Mouse (Mus musculus): ENCODE measurements around the gene Rbm4.

GRCm38 (mm10) chr19:4786313-4786712, 7.4 kb downstream of the Rbm4 start:
- no peak for TF ChIP-seq EP300 (IDR thresholded peaks at IDR 0.05; ENCODE audit: insufficient read depth, low read depth, low read length)
- TF ChIP-seq CTCF (IDR thresholded peaks at IDR 0.05; ENCODE audit: low read depth, low read length): no peak
